Mouse (Mus musculus): ENCODE results near the gene Vmn1r194. TPM values are rescaled to one million over a fixed set of nuclear protein-coding genes. Genes with fewer than 3 reads are reported as not detected.
"Not testable (repeated sequence)": the region's sequence is repeated elsewhere in the genome, so short reads cannot be mapped to it uniquely, and the experiment has no call there.

Gene Vmn1r194
- polyA plus RNA-seq (2016; fragmentation: Nextera tagmentation; extraction: Ambion mirVana), result not detected in 2 replicates

- 63% methylated on average over 1 of the region's 1 CpGs for WGBS
- no peaks in the 10 kb centered on the region for H3K36me3 ChIP-seq
- no peaks in the 10 kb centered on the region for H3K27me3 ChIP-seq (ENCODE audit: low read depth, poor library complexity, severe bottlenecking)
- no peaks in the 10 kb centered on the region for H3K4me1 ChIP-seq
- no peak for DNase-seq (ENCODE audit: low spot score)
- no peak within 1 kb of the TSS for H3K27ac ChIP-seq
- no peaks in the 10 kb centered on the region for H3K9me3 ChIP-seq (replicated peaks)
- no peak within 1 kb of the TSS for H3K4me3 ChIP-seq
Measured at GRCm38 (mm10) chr13:22243915-22244314, at the start of gene Vmn1r194. Gene Vmn1r194, plus strand, starts transcription at chr13:22244215.

GRCm38 (mm10) chr13:22223060-22223459 is 21.0 kb upstream of the Vmn1r194 start, which contains the start of gene Vmn1r193:
Gene Vmn1r193, minus strand, starts transcription at chr13:22223160.
- H3K9me3 ChIP-seq (replicated peaks); H3K27ac ChIP-seq; H3K4me3 ChIP-seq; H3K27me3 ChIP-seq (ENCODE audit: low read depth, poor library complexity, severe bottlenecking); H3K4me1 ChIP-seq; DNase-seq (ENCODE audit: low spot score); H3K36me3 ChIP-seq: not testable (repeated sequence)
- WGBS, result 82% methylated on average over 1 of the region's 1 CpGs

GRCm38 (mm10) chr13:22270222-22270621 is 26.2 kb downstream of the Vmn1r194 start, which contains the start of gene Vmn1r195:
Gene Vmn1r195, plus strand, starts transcription at chr13:22270522.
- H3K9me3 ChIP-seq (replicated peaks); H3K36me3 ChIP-seq; H3K4me3 ChIP-seq; H3K27me3 ChIP-seq (ENCODE audit: low read depth, poor library complexity, severe bottlenecking); H3K27ac ChIP-seq; DNase-seq (ENCODE audit: low spot score); H3K4me1 ChIP-seq: not testable (repeated sequence)
- WGBS, result 89% methylated on average over 1 of the region's 1 CpGs

- 25% methylated on average over 2 of the region's 2 CpGs for WGBS
- Histone ChIP-seq H3K36me3 (no peaks in the 10 kb centered on the region), H3K4me3 (no peak overlapping the region), H3K9me3 (replicated peaks) (no peaks in the 10 kb centered on the region), H3K4me1 (no peaks in the 10 kb centered on the region; the same call in 1 of the 2 replicates), H3K27ac (no peak overlapping the region), H3K27me3 (ENCODE audit: low read depth, poor library complexity, severe bottlenecking) (no peaks in the 10 kb centered on the region)
- no peak for DNase-seq (ENCODE audit: low spot score)
Measured at GRCm38 (mm10) chr13:22271721-22272120, 27.7 kb downstream of the Vmn1r194 start.

GRCm38 (mm10) chr13:22284578-22284977 is 40.6 kb downstream of the Vmn1r194 start:
- Histone ChIP-seq H3K4me3 (no peak overlapping the region), H3K4me1 (no peaks in the 10 kb centered on the region), H3K27ac (no peak overlapping the region), H3K9me3 (replicated peaks) (no peaks in the 10 kb centered on the region), H3K36me3 (no peaks in the 10 kb centered on the region), H3K27me3 (ENCODE audit: low read depth, poor library complexity, severe bottlenecking) (no peaks in the 10 kb centered on the region)
- no peak for DNase-seq (ENCODE audit: low spot score)
- 69% methylated on average over 2 of the region's 2 CpGs for WGBS

- WGBS, result 84% methylated on average over 2 of the region's 2 CpGs
- DNase-seq (ENCODE audit: low spot score), result no peak
Measured at GRCm38 (mm10) chr13:22289620-22290019, 45.6 kb downstream of the Vmn1r194 start, which contains the start of gene Vmn1r196. Gene Vmn1r196, plus strand, starts transcription at chr13:22289920.

More at GRCm38 (mm10) chr13:22289620-22290019, 45.6 kb downstream of the Vmn1r194 start, which contains the start of gene Vmn1r196:
- no peaks in the 10 kb centered on the region for H3K36me3 ChIP-seq
- no peaks in the 10 kb centered on the region for H3K27me3 ChIP-seq (ENCODE audit: low read depth, poor library complexity, severe bottlenecking)
- H3K4me3 ChIP-seq, result no peak within 1 kb of the TSS
- no peaks in the 10 kb centered on the region for H3K9me3 ChIP-seq (replicated peaks)
- no peak within 1 kb of the TSS for H3K27ac ChIP-seq
- H3K4me1 ChIP-seq, result no peaks in the 10 kb centered on the region

Small RNAs within 50 kb of the gene (microRNA-seq; reads per million reads assigned to microRNA genes)
- gene Gm23282 (not detected), gene Gm25084 (not detected)

Other genes starting within 250 kb of the Vmn1r194 start
- 0.20 TPM in 1 of 2 replicates, not detected in the other for gene Prss16, start 234.5 kb upstream of the Vmn1r194 start, polyA plus RNA-seq (2016; fragmentation: Nextera tagmentation; extraction: Ambion mirVana)
- gene Hist1h2ah, start 208.6 kb upstream of the Vmn1r194 start, polyA plus RNA-seq (2016; fragmentation: Nextera tagmentation; extraction: Ambion mirVana), result 7.3 and 8.5 TPM in 2 replicates
- 10.3 and 11.8 TPM in 2 replicates for gene Hist1h2bk, start 208.3 kb upstream of the Vmn1r194 start, polyA plus RNA-seq (2016; fragmentation: Nextera tagmentation; extraction: Ambion mirVana)
- 27.4 and 36.3 TPM in 2 replicates for gene Hist1h4i, start 202.9 kb upstream of the Vmn1r194 start, polyA plus RNA-seq (2016; fragmentation: Nextera tagmentation; extraction: Ambion mirVana)
- gene Hist1h2ag, start 201.3 kb upstream of the Vmn1r194 start, polyA plus RNA-seq (2016; fragmentation: Nextera tagmentation; extraction: Ambion mirVana), result 59.9 and 81.0 TPM in 2 replicates
- 14.5 and 20.7 TPM in 2 replicates for gene Hist1h2bj, start 201.0 kb upstream of the Vmn1r194 start, polyA plus RNA-seq (2016; fragmentation: Nextera tagmentation; extraction: Ambion mirVana)
- not detected in 2 replicates for gene Vmn1r188, start 159.8 kb upstream of the Vmn1r194 start, polyA plus RNA-seq (2016; fragmentation: Nextera tagmentation; extraction: Ambion mirVana)
- not detected in 2 replicates for gene Vmn1r189, start 138.4 kb upstream of the Vmn1r194 start, polyA plus RNA-seq (2016; fragmentation: Nextera tagmentation; extraction: Ambion mirVana)
- gene Vmn1r191, start 60.2 kb upstream of the Vmn1r194 start, polyA plus RNA-seq (2016; fragmentation: Nextera tagmentation; extraction: Ambion mirVana), result not detected in 2 replicates
- not detected in 2 replicates for gene Vmn1r192, start 53.1 kb upstream of the Vmn1r194 start, polyA plus RNA-seq (2016; fragmentation: Nextera tagmentation; extraction: Ambion mirVana)
- gene Vmn1r193, start 21.1 kb upstream of the Vmn1r194 start, polyA plus RNA-seq (2016; fragmentation: Nextera tagmentation; extraction: Ambion mirVana), result not detected in 2 replicates
- gene Vmn1r195, start 26.3 kb downstream of the Vmn1r194 start, polyA plus RNA-seq (2016; fragmentation: Nextera tagmentation; extraction: Ambion mirVana), result not detected in 2 replicates
- gene Vmn1r196, start 45.7 kb downstream of the Vmn1r194 start, polyA plus RNA-seq (2016; fragmentation: Nextera tagmentation; extraction: Ambion mirVana), result not detected in 2 replicates
- gene Vmn1r197, start 80.4 kb downstream of the Vmn1r194 start, polyA plus RNA-seq (2016; fragmentation: Nextera tagmentation; extraction: Ambion mirVana), result not detected in 2 replicates
- gene Vmn1r198, start 106.1 kb downstream of the Vmn1r194 start, polyA plus RNA-seq (2016; fragmentation: Nextera tagmentation; extraction: Ambion mirVana), result not detected in 2 replicates
- gene Vmn1r199, start 135.6 kb downstream of the Vmn1r194 start, polyA plus RNA-seq (2016; fragmentation: Nextera tagmentation; extraction: Ambion mirVana), result not detected in 2 replicates
- gene Vmn1r200, start 146.2 kb downstream of the Vmn1r194 start, polyA plus RNA-seq (2016; fragmentation: Nextera tagmentation; extraction: Ambion mirVana), result not detected in 2 replicates
- not detected in 2 replicates for gene Vmn1r201, start 227.7 kb downstream of the Vmn1r194 start, polyA plus RNA-seq (2016; fragmentation: Nextera tagmentation; extraction: Ambion mirVana)